Mouse (Mus musculus) cerebellum, adult 2 months (tissue): ENCODE data around the gene Trim12c. TPM values are rescaled to one million over a fixed set of nuclear protein-coding genes. Genes with fewer than 3 reads are reported as not detected.
"Not testable (repeated sequence)": the region's sequence is repeated elsewhere in the genome, so short reads cannot be mapped to it uniquely, and the experiment has no call there.

ENCODE experiments used
- DNase-seq, 2 experiments: peaks; one replicate each; pipeline ENCODE4 v3.0.0; 2021
- H3K27ac ChIP-seq: fragments of 200-500 bp; 2 replicates; pipeline ENCODE4 v1.5.1; 2012; ENCODE audit warnings: low read length, control low read depth, inconsistent platforms; ENCODE audit not compliant: insufficient read depth
- H3K27me3 ChIP-seq: fragments of 200-500 bp; 2 replicates; pipeline ENCODE4 v1.6.1; 2012; ENCODE audit warnings: inconsistent platforms, mild to moderate bottlenecking, low read length, moderate library complexity; ENCODE audit not compliant: control insufficient read depth, insufficient read depth
- H3K4me1 ChIP-seq: fragments of 200-500 bp; 2 replicates; pipeline ENCODE4 v1.6.1; 2011; ENCODE audit warnings: low read length; ENCODE audit not compliant: control insufficient read depth, insufficient read depth
- H3K4me3 ChIP-seq: fragments of 200-500 bp; replicated peaks from 2 replicates; pipeline ENCODE3; 2011; ENCODE audit warnings: mild to moderate bottlenecking, low read depth, low read length, control low read depth; ENCODE audit not compliant: insufficient read depth
- CTCF ChIP-seq: fragments of 200-500 bp; IDR thresholded peaks from 2 replicates; pipeline ENCODE4 v1.5.1; 2011; ENCODE audit warnings: low read depth, mild to moderate bottlenecking, control low read depth, low read length, moderate library complexity, borderline replicate concordance; ENCODE audit not compliant: insufficient read depth
- POLR2A ChIP-seq: fragments of 200-500 bp; IDR thresholded peaks from 2 replicates; pipeline ENCODE4 v1.6.1; 2011; ENCODE audit warnings: low read length, control low read depth, borderline replicate concordance; ENCODE audit not compliant: insufficient read depth
- WGBS: fragments of 180-500 bp; shearing (Covaris S2); methylation state at CpG from one replicate; pipeline ENCODE4 v1.1.7; 2018; 5-methylcytosine and 5-hydroxymethylcytosine counted together
- polyA plus RNA-seq: library from polyadenylated mRNA; depleted of rRNA; stranded (reverse); fragments of >200 nt; gene quantifications from 2 replicates; pipeline ENCODE4 v1.2.3, GENCODE M21; 2012; rRNA removed

Trim12c gene
- polyA plus RNA-seq, 1 experiment: 1.3 TPM

GRCm38 (mm10) chr7:104322028-104322427 lies 31.1 kb downstream of the Trim12c start:
- TF ChIP-seq CTCF (no peak), POLR2A (no peak)
- Histone ChIP-seq H3K27ac (no peak overlapping the region), H3K27me3 (no peaks in the 10 kb centered on the region), H3K4me1 (no peaks in the 10 kb centered on the region), H3K4me3 (no peak overlapping the region)
- DNase-seq: no peak
- 62% methylated on average over 9 of the region's 9 CpGs for WGBS

GRCm38 (mm10) chr7:104315369-104316080 lies 37.6 kb downstream of the Trim12c start, which contains the start of gene Trim12a:
Trim12a (minus strand) TSS chr7:104315466.
- not testable (repeated sequence) for H3K4me1 ChIP-seq, DNase-seq, H3K4me3 ChIP-seq, H3K27ac ChIP-seq, H3K27me3 ChIP-seq
- WGBS: 22% methylated on average over 4 of the region's 4 CpGs

GRCm38 (mm10) chr7:104314796-104315353 lies 38.3 kb downstream of the Trim12c start:
- Histone ChIP-seq H3K4me3 (no peak overlapping the region), H3K4me1 (no peaks in the 10 kb centered on the region), H3K27me3 (no peaks in the 10 kb centered on the region), H3K27ac (no peak overlapping the region)
- whole genome bisulfite sequencing: 15% methylated on average over 15 of the region's 15 CpGs
- TF ChIP-seq CTCF (no peak), POLR2A (no peak)
- DNase-seq: no peak

- Histone ChIP-seq H3K4me1 (no peaks in the 10 kb centered on the region), H3K4me3 (no peak overlapping the region), H3K27ac (no peak overlapping the region), H3K27me3 (no peaks in the 10 kb centered on the region)
- 75% methylated on average over 5 of the region's 5 CpGs for WGBS
- TF ChIP-seq POLR2A (no peak), CTCF (no peak)
- DNase-seq: no peak
These were observed 61.3 kb downstream of the Trim12c start for GRCm38 (mm10) chr7:104291638-104292400.

GRCm38 (mm10) chr7:104290641-104291040 lies 62.5 kb downstream of the Trim12c start:
- Histone ChIP-seq H3K4me3 (no peak overlapping the region), H3K27ac (no peak overlapping the region), H3K4me1 (no peaks in the 10 kb centered on the region), H3K27me3 (no peaks in the 10 kb centered on the region)
- 92% methylated on average over 1 of the region's 1 CpGs for WGBS
- TF ChIP-seq POLR2A (no peak), CTCF (no peak)
- no peak for DNase-seq

Other genes starting within 250 kb of the Trim12c start
- not detected in 2 replicates for gene Olfr646, start 248.5 kb downstream of the Trim12c start, polyA plus RNA-seq
- gene Ubqln5, start 223.5 kb downstream of the Trim12c start, polyA plus RNA-seq: not detected in 2 replicates
- gene Olfr643, start 216.0 kb downstream of the Trim12c start, polyA plus RNA-seq: not detected in 2 replicates
- gene Ubqln3, start 210.1 kb downstream of the Trim12c start, polyA plus RNA-seq: not detected in 2 replicates
- not detected in 2 replicates for gene Ubqlnl, start 202.8 kb downstream of the Trim12c start, polyA plus RNA-seq
- 0.06 and 0.18 TPM in 2 replicates for gene Olfm5, start 188.5 kb downstream of the Trim12c start, polyA plus RNA-seq
- 0.18 and 0.24 TPM in 2 replicates for gene Olfr648, start 170.0 kb downstream of the Trim12c start, polyA plus RNA-seq
- gene Olfr649, start 157.4 kb downstream of the Trim12c start, polyA plus RNA-seq: not detected in 2 replicates
- 0.55 and 0.56 TPM in 2 replicates for gene Trim6, start 134.6 kb downstream of the Trim12c start, polyA plus RNA-seq
- 2.7 and 3.2 TPM in 2 replicates for gene Trim34a, start 108.9 kb downstream of the Trim12c start, polyA plus RNA-seq
- gene Trim5, start 65.3 kb downstream of the Trim12c start, polyA plus RNA-seq: 0.28 and 0.33 TPM in 2 replicates
- gene Trim12a, start 37.9 kb downstream of the Trim12c start, polyA plus RNA-seq: 3.3 and 3.8 TPM in 2 replicates
- not detected in 2 replicates for gene Trim34b, start 23.9 kb downstream of the Trim12c start, polyA plus RNA-seq
- 0.03 and 0.11 TPM in 2 replicates for gene Trim30b, start 16.5 kb upstream of the Trim12c start, polyA plus RNA-seq
- gene Trim30c, start 47.5 kb upstream of the Trim12c start, polyA plus RNA-seq: not detected in 2 replicates
- 1.6 TPM in 2 replicates for gene Trim30a, start 111.8 kb upstream of the Trim12c start, polyA plus RNA-seq
- 0.88 and 1.0 TPM in 2 replicates for gene Trim30d, start 154.5 kb upstream of the Trim12c start, polyA plus RNA-seq
- not detected in 2 replicates for gene Olfr651, start 196.8 kb upstream of the Trim12c start, polyA plus RNA-seq
- gene Olfr652, start 207.5 kb upstream of the Trim12c start, polyA plus RNA-seq: not detected in 2 replicates
- gene Olfr653, start 224.0 kb upstream of the Trim12c start, polyA plus RNA-seq: not detected in 2 replicates
- not detected in 2 replicates for gene Olfr654, start 233.7 kb upstream of the Trim12c start, polyA plus RNA-seq
- gene Olfr655, start 248.4 kb upstream of the Trim12c start, polyA plus RNA-seq: 0.11 and 0.16 TPM in 2 replicates